Mouse (Mus musculus) right cerebral cortex, postnatal 10 days (tissue): ENCODE results near the gene Stk35.

Experiments
- DNase-seq, 2 experiments: peaks; one replicate each; pipeline ENCODE4 v3.0.0; 2021; ENCODE audit warnings: low spot score in 2 of 2

The Stk35 gene

GRCm38 (mm10) chr2:129834881-129835280 is 34.6 kb downstream of the Stk35 start:
- DNase-seq = no peak

GRCm38 (mm10) chr2:129836921-129837320 is 36.6 kb downstream of the Stk35 start:
- no peak for DNase-seq

- no peak for DNase-seq
Observed at GRCm38 (mm10) chr2:129838321-129838720, 38.0 kb downstream of the Stk35 start.

- DNase-seq = peak in 1 of 2 experiments; percentile 19
Observed at GRCm38 (mm10) chr2:129845826-129846225, 45.5 kb downstream of the Stk35 start.

- DNase-seq = peak in 1 of 2 experiments; percentile 6
Observed at GRCm38 (mm10) chr2:129846501-129846900, 46.2 kb downstream of the Stk35 start.

- peak in 1 of 2 experiments; percentile 18 for DNase-seq
Observed at GRCm38 (mm10) chr2:129849078-129849477, 48.8 kb downstream of the Stk35 start.

- DNase-seq = peak; percentile 61 to 80
Observed at GRCm38 (mm10) chr2:129851512-129851911, 51.2 kb downstream of the Stk35 start.

- DNase-seq = peak in 1 of 2 experiments; percentile 16
Observed at GRCm38 (mm10) chr2:129863256-129863655, 62.9 kb downstream of the Stk35 start.

GRCm38 (mm10) chr2:129864958-129865357 is 64.6 kb downstream of the Stk35 start:
- DNase-seq = peak in 1 of 2 experiments; percentile 38

- DNase-seq = peak in 1 of 2 experiments; percentile 5
Observed at GRCm38 (mm10) chr2:129869151-129869550, 68.8 kb downstream of the Stk35 start.

GRCm38 (mm10) chr2:129871246-129871645 is 70.9 kb downstream of the Stk35 start:
- DNase-seq = peak in 1 of 2 experiments; percentile 21

GRCm38 (mm10) chr2:129872071-129872470 is 71.8 kb downstream of the Stk35 start:
- peak in 1 of 2 experiments; percentile 13 for DNase-seq

- DNase-seq = peak; percentile 88 to 90
Observed at GRCm38 (mm10) chr2:129873489-129873888, 73.2 kb downstream of the Stk35 start.

GRCm38 (mm10) chr2:129874084-129874483 is 73.8 kb downstream of the Stk35 start:
- peak; percentile 39 to 48 for DNase-seq

GRCm38 (mm10) chr2:129874509-129875095 is 74.3 kb downstream of the Stk35 start:
- peak; percentile 21 to 29 for DNase-seq

- DNase-seq = peak in 1 of 2 experiments; percentile 16
Observed at GRCm38 (mm10) chr2:129876935-129877334, 76.6 kb downstream of the Stk35 start.

- DNase-seq = peak; percentile 71 to 76
Observed at GRCm38 (mm10) chr2:129879817-129880216, 79.5 kb downstream of the Stk35 start.

GRCm38 (mm10) chr2:129880226-129880625 is 79.9 kb downstream of the Stk35 start:
- DNase-seq = peak; percentile 14 to 16

- DNase-seq = no peak
Observed at GRCm38 (mm10) chr2:129881886-129882285, 81.6 kb downstream of the Stk35 start.
